Mouse (Mus musculus) ovary, postnatal 10 days (tissue): Measurements from ENCODE around the gene Lce3d.

Experiments
- DNase-seq: peaks from one replicate; pipeline ENCODE4 v3.0.0; 2022; ENCODE audit warnings: low spot score

Lce3d gene

DNA sequence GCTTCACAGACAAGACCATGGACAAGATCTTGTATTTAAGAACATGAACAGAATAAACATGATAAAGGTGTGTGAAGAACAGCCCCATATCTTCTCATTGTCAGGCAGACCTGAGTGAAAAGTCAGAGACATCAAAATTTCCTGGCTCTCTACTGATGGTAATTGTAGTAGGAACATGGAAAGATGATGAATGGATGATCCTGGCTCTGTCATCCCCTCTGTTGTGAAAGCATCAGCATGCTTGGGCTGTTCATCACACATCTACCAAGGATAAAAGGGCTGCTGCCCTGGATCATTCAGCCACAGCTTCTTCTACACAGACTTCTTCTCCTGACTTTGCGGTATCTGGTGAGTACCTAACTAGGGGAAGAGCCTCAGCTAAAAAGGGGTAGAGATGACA lies at the start of gene Lce3d:
TSS of gene Lce3d (plus strand) at position 301 of the 400 bp plus-strand sequence.
- no peak for DNase-seq

DNA sequence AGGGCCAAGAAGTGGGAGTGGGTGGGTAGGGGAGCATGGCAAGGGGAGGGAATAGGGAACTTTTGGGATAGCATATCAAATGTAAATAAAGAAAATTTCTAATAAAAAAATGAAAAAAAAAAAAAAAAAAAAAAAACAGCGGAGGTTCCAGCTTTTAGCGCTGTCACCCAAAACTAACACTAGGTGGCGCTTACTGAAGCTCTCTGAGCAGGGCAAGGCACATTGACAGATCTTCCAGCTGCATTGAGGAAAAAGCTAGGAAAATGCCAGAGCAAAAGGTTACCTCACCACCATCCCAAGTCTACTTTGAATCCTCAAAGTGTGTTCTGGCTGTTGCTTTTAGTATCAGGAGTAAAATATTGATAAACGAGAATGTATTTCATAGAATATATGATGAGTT lies 49.6 kb upstream of the Lce3d start:
- no peak for DNase-seq

DNA sequence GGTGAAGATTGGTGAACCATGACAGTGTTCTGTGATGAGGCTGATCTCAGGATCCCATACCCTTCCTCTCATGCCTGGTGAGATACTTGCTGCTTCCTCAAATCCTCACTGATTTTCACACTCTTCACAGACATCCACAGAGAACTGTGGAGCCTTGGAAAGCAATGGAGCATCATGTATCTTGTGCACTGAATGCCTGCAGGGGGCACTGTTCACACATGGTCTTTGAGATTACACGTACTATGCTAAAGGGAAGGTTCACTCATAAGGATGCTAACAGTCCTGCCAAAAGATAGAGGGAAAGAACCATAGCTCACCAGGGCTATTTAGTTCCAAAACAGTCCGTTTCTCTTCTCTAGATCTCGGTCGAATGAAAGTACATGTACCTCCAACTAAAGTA lies 36.8 kb upstream of the Lce3d start:
- no peak for DNase-seq

- DNase-seq: no peak
Measured at GRCm38 (mm10) chr3:92926130-92926529, 31.1 kb upstream of the Lce3d start, which contains the start of gene Lce3a. Gene Lce3a, minus strand, starts transcription at chr3:92926230.

DNA sequence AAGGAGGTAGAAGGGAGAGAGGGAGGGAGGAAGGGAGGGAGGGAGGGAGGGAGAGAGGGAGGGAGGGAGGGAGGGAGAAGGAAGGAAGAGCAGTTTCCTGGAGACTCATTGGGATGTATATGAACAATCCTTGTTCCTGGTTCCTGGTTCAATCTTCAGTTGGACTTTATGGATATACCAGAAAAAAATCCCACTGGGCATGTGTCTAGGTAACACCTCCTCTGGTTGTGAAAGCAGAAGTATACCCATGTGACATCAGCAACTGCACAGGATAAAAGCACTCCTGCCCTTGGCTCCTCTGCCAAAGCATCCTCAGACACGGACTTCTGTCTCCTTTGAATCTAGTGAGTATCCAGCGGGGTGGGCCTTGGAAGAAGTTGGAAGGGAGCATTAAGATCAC lies 24.5 kb upstream of the Lce3d start, which contains the start of gene Lce3b:
TSS of gene Lce3b (plus strand) at position 301 of the 400 bp plus-strand sequence.
- DNase-seq: no peak

DNA sequence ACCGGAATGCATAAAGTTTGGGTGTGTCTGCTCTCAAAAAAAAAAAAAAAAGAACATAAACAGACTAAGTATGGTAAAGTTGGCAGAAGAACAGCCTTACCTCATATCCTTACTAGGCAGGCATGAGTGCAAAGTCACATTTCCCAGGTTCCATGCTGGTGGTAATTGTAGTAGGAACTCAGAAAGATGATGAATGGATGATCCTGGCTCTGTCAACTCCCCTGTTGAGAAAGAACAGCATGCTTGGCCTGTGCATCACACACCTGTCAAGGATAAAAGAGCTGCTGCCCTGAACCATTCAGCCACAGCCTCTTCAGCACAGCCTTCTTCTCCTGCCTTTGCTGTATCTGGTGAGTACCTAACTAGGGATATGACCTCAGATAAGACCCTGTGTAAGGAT lies 13.0 kb upstream of the Lce3d start, which contains the start of gene Lce3c:
TSS of gene Lce3c (plus strand) at position 301 of the 400 bp plus-strand sequence.
- DNase-seq: no peak

GRCm38 (mm10) chr3:92966761-92967160 lies 9.6 kb downstream of the Lce3d start, which contains the start of gene Lce3e:
Gene Lce3e, plus strand, starts transcription at chr3:92967061.
- no peak for DNase-seq

- DNase-seq: no peak
Measured at GRCm38 (mm10) chr3:92978484-92978883, 21.3 kb downstream of the Lce3d start.

- DNase-seq: no peak
Measured at GRCm38 (mm10) chr3:92991926-92992325, 34.7 kb downstream of the Lce3d start, which contains the start of gene Lce3f. Gene Lce3f, plus strand, starts transcription at chr3:92992226.

DNA sequence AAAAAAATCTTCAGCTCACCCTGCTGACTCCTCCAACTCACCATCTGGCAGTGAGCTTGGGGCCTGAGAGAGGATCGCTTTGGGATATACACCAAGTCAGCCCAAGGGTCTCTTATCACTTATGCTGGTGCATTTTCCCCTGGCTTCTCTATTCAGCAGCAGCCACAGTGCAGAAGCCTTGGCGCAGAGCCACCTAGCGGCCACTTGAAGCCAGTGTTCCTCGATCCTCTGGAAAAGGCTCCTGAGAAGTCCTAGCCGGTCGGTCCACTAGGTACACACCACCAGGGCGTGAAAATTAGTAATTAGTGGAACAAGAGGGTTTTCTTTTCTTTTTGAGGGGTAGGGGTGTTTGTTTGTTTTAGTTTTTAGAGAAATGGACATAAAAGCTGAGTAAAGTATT lies 41.5 kb downstream of the Lce3d start:
- DNase-seq: peak; percentile 31

GRCm38 (mm10) chr3:93000621-93001020 lies 43.4 kb downstream of the Lce3d start:
- no peak for DNase-seq

DNA sequence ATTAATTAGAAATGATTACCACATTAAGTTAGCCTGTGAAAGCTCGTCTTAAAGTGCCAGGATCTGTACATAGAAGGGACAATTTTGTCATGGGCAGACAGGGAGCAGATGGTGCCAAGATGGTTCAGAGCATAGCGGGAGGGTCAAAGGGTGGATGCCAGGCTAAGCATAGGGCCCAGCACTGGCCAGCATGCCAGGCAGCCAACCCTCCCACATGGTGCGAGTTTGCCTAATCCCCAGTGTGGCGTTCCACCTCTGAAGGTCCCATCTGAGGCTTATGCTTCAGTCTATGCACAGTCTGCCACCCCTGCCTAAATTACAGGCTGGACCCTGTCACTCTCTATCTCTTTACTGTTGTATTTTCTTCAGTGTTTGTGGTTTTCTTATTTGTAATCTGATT lies 45.7 kb downstream of the Lce3d start:
- no peak for DNase-seq
